Mouse (Mus musculus) common myeloid progenitor, adult 5-6 weeks (primary cell): ENCODE measurements around the gene Traf3ip2. TPM values are rescaled to one million over a fixed set of nuclear protein-coding genes. Genes with fewer than 3 reads are reported as not detected.
A peak's percentile ranks its signal among the peaks of the same experiment; 100 is the strongest.

ENCODE experiments used
- ATAC-seq: replicated peaks from 2 replicates; pipeline ENCODE4 v1.8.0; 2016; ENCODE audit warnings: low read depth, mild to moderate bottlenecking, moderate TSS enrichment, inconsistent platforms; ENCODE audit not compliant: poor library complexity, severe bottlenecking
- total RNA-seq: library from RNA; stranded (forward); fragments of 200-1000, 187-1606 nt; gene quantifications from 2 replicates; pipeline ENCODE4 v1.2.3, GENCODE M21; 2017

The Traf3ip2 gene
- 3.8 and 4.0 TPM in 2 replicates for total RNA-seq

GRCm38 (mm10) chr10:39612633-39612988, at the start of gene Traf3ip2:
TSS of gene Traf3ip2 (plus strand) at chr10:39612934.
- no peak for ATAC-seq

GRCm38 (mm10) chr10:39563552-39564223, 49.0 kb upstream of the Traf3ip2 start:
- ATAC-seq: no peak

DNA sequence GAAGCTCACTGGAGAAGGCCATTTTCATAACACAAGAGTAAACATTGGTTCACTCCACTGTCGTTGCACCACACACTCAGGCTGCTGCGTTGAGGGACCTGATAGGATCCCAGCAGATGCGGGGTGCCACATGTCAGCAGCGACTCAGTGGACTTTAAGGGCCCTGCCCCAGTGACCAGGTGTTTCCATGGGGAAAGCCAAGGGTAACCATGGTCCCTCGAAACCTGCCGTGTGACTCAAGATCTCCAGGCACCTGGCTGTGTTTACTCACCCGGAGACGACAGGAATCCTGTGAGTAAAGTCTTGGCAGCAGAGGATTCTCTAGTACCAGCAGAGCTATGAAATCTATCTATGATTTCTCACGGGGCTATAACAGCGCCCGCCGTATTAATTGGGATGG, 45.8 kb upstream of the Traf3ip2 start:
- no peak for ATAC-seq

- no peak for ATAC-seq
Observed at GRCm38 (mm10) chr10:39568991-39569390, 43.7 kb upstream of the Traf3ip2 start.

DNA sequence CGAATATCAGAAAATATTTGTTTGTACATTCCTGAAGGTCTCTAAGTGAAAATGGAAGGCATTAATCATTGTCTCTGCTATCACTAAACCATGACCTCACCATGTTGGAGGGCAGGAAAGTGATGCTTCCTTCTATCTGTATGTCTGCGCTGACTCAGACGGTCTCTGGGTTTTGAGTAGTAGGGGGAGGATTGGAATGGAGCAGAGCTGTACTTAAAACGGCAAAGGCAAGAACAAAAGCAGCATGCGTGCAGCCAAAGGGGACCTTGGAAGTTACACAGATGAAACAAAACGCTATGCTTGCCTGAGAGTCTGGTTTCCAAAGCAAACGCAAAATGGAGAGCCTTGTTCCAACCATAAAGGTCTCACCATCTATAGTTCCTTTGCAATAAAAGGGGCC, 41.7 kb upstream of the Traf3ip2 start:
- no peak for ATAC-seq

DNA sequence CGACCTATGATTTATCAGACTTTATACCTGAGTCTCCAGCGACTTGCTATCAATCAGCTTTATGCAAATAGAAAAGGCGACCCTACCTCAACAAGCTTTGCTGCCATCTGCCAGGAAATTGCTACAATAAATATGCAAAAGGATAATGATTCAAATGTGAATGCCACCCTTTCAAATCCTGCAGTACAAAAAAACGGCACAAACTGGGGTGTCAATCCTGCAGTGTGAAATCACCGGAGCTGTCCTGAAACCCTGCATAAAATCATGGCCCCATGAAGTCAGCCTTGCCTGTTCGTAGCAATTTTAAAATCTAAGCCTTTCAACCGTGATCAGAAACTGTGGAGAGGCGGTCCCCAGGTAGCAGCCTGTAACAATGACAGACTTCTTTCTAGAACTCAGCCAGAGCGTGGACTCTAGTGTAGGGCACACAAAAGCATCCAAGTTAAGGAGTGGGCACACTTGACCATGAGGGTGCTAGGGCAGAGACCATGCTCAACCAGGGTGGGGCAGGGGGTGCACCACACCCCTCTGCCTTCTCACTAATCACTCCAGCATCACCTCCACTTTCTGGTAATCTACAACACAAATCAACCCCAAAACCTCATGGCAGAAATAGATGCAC, 40.6 kb upstream of the Traf3ip2 start:
- ATAC-seq: no peak

- 0 out of 2 replicates have a peak, but pooled peaks have one; percentile 8 for ATAC-seq
Observed at GRCm38 (mm10) chr10:39572672-39573051, 40.1 kb upstream of the Traf3ip2 start.

GRCm38 (mm10) chr10:39576466-39576865, 36.3 kb upstream of the Traf3ip2 start:
- no peak for ATAC-seq

DNA sequence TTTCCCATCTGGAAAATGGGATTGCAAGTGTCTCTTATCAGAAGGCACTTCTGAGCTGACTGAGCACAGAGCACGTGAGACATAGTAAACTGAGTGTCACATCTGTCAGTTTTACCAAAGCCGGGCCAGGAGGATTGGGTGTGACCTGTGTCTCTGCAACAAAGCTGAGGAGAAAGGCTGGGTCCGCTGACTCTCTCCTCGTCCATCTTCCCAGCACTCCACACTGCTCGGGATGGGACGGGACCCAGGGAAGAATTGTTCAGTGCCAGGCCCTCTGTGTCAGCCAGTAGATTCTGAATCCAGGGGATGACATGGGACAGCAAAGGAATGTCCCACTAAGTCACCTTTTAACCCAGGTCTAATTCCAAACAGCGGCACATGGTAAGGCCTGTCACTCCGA, 32.3 kb upstream of the Traf3ip2 start:
- no peak for ATAC-seq

- no peak for ATAC-seq
Observed at GRCm38 (mm10) chr10:39582385-39582784, 30.3 kb upstream of the Traf3ip2 start.

GRCm38 (mm10) chr10:39583718-39584117, 29.0 kb upstream of the Traf3ip2 start:
- no peak for ATAC-seq

- 0 out of 2 replicates have a peak, but pooled peaks have one; percentile 7 for ATAC-seq
Observed at GRCm38 (mm10) chr10:39587290-39587925, 25.3 kb upstream of the Traf3ip2 start.

DNA sequence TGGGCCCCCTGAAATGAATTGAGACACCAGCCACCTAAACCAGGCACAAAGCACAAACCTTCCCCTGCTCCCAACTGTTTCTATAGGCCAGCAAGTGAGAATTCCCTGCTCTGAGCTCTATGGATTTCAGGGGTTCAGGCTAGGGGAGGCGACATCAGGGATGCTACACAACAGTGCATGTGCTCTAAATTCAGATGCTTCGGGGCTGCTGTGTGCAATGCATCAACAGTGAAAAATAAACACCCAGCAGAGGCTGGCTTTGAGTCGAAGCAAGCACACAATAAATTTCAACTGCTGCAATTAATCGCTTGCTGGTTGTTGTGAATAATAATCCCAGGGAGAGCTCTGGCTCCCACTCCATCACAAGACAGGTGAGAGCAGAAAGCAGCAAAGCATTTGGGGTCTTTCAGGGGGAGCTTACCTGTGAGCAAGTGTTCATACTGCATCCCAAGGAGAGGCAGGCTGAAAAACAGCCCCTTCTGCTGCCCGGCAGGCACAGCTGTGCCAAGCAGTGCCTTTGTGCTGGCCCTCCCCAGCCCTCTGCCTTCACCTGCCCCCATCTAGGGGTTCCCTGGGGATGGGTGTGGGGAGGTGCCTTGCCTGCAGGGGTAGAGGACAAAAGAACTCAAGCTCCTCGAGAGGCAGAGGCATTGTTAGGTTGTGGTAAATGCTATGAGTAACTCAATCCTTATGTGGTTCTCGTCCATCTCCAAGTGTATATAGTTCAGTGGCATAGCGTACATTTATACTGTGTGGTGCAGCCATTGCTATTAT, 24.6 kb upstream of the Traf3ip2 start:
- no peak for ATAC-seq

- peak; percentile 51 for ATAC-seq
Observed at GRCm38 (mm10) chr10:39589765-39590546, 22.8 kb upstream of the Traf3ip2 start.

DNA sequence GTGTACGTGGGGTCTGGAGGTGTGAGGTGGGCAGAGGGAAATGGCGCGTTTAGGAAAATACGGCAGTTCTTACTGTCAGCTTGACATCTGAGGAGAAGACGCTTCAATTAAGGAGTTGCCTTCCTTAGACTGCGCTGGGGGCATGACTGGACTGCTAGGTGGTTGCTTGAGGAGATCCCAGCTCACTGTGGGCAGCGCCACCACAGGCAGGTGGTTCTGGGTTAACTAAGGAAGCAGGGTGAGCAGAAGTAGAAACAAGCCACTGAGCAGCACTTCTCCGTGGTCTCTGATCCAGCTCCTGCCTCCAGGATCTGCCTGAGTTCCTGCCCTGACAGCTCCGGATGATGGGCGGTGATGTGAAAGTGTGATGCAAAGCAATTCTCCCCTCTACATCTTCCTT, 22.1 kb upstream of the Traf3ip2 start:
- peak; percentile 34; the same call in 1 of the 2 replicates for ATAC-seq

DNA sequence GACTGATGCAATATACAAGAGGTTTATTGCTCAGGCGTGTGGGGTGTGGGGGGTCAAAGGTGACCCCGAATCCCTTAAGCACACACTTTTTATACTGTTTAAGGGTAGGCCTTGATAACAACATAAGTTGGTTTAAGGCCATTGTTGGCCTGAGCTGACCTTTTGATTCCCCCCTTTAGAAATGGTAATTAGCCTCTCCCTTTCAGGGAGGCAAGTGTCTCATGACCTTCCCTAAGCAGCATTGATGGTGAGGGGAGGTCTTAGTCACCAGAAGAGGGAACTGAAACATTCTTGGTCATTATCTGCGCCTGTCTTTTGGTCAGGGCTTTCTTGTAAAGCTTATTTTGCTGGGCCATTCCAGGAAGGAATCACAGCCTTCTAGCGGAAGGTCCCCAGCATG, 20.2 kb upstream of the Traf3ip2 start:
- ATAC-seq: no peak

DNA sequence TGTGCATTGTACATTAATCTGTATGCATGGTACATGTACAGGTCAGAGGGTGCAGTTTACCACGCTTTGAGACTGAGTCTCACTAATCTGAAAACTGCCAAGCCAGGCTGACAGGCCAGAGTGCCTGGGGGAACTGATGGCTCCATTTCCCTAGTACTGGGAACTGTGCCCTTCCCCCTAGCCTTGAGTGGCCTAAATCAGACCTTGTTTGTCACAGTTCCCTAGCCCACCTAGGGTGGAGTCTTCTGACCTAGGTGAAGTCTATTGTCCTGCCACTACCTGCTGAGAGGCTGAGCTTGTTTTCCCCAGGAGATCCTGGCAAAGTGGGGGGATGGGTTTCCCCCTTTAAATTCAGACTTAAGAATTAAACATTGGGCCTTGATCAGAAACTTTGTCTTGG, 18.0 kb upstream of the Traf3ip2 start:
- ATAC-seq: no peak

DNA sequence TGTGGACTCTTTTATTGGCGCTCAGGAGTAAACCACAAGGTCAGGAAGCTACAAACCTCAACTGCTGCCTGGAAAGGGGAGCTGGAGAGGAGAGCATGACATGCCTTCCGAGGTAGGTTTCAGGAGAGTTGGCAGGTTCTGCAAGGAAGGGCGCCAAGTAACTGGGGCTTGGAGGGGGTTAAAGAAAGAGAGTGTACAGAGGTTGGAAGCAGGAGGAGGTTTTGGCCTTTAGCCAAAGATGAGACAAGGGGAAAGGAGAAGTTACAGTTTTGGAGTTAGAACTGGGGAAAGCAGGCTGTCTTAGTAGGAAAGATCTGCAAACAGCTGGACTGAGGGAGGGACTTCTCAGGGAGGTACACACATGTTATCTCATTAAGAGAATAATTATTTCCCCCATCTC, 16.9 kb upstream of the Traf3ip2 start:
- peak; percentile 75 for ATAC-seq

- ATAC-seq: no peak
Observed at GRCm38 (mm10) chr10:39597116-39597791, 15.5 kb upstream of the Traf3ip2 start.
